Mouse (Mus musculus) forebrain, embryonic 12.5 days (tissue): Measurements from ENCODE around the gene Tldc1. TPM values are rescaled to one million over a fixed set of nuclear protein-coding genes. Genes with fewer than 3 reads are reported as not detected.

ENCODE experiments used
- polyA plus RNA-seq: library from polyadenylated mRNA; unstranded; fragments of >200 nt; fragmentation: Nextera tagmentation; extraction: Ambion mirVana; gene quantifications from 2 replicates; pipeline ENCODE4 v1.2.1, GENCODE M21; 2016

The Tldc1 gene
- polyA plus RNA-seq, 1 experiment from 2014 or later, result 10.9 TPM

Other genes with a start within 250 kb of the Tldc1 start
- gene Mbtps1, start 219.7 kb downstream of the Tldc1 start, polyA plus RNA-seq, result 89.7 and 92.4 TPM in 2 replicates
- gene Hsdl1, start 203.2 kb downstream of the Tldc1 start, polyA plus RNA-seq, result 97.2 and 102 TPM in 2 replicates
- 0.21 and 0.26 TPM in 2 replicates for gene Dnaaf1, start 203.2 kb downstream of the Tldc1 start, polyA plus RNA-seq
- 14.7 and 15.9 TPM in 2 replicates for gene Taf1c, start 173.2 kb downstream of the Tldc1 start, polyA plus RNA-seq
- 0.09 and 0.13 TPM in 2 replicates for gene Adad2, start 165.7 kb downstream of the Tldc1 start, polyA plus RNA-seq
- gene Kcng4, start 142.7 kb downstream of the Tldc1 start, polyA plus RNA-seq, result 0.06 and 0.08 TPM in 2 replicates
- gene Wfdc1, start 112.1 kb downstream of the Tldc1 start, polyA plus RNA-seq, result 0.47 and 1.0 TPM in 2 replicates
- 0.26 and 0.87 TPM in 2 replicates for gene Atp2c2, start 78.4 kb downstream of the Tldc1 start, polyA plus RNA-seq
- gene Cotl1, start 62.1 kb upstream of the Tldc1 start, polyA plus RNA-seq, result 148 and 282 TPM in 2 replicates
- gene Klhl36, start 83.8 kb upstream of the Tldc1 start, polyA plus RNA-seq, result 9.9 and 10.9 TPM in 2 replicates
- gene Usp10, start 131.9 kb upstream of the Tldc1 start, polyA plus RNA-seq, result 167 and 176 TPM in 2 replicates
- 5.6 TPM in 1 of 2 replicates, not detected in the other for gene Gm20388, start 132.4 kb upstream of the Tldc1 start, polyA plus RNA-seq
- gene Crispld2, start 214.0 kb upstream of the Tldc1 start, polyA plus RNA-seq, result 2.3 TPM in 2 replicates